Mouse (Mus musculus): ENCODE data around the gene Meiob.
A peak's percentile ranks its signal among the peaks of the same experiment; 100 is the strongest.

The Meiob gene

DNA sequence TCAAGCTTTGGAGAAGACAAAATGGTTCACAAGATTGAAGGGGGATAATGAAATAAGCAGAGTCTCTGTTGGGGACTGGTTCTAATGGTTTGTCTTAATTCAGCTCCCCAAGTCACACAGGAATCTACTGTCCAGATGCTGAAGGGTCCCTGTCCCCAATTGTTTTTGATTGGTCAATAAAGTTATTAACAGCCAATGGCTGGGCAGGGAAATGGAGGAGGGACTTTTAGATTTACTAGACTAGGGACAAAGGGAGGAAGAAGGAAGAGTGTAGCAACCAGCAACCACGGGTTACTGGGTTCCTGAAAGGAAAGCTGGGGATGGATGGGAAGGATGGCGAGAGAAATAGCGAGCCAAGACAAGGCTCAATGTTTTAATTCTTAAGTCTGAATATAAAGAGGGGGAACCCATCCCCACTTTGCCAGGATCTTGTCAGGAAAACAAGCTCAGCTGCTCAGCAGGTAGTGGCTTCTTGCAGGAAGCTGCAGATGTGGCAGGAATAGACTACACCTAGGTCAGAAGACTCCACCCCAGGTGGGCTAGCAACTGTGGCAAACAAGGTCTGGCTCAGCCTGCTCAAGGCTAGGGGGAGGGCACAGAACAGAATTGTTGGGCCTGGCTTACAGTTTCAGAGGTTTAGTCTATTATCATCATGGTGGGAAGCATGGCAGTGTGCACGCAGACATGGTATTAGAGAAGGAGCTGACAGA lies 69.8 kb downstream of the Meiob start:
- DNase-seq (ENCODE audit: low read depth in 1 of 2, low spot score in 2 of 2): no peak

DNA sequence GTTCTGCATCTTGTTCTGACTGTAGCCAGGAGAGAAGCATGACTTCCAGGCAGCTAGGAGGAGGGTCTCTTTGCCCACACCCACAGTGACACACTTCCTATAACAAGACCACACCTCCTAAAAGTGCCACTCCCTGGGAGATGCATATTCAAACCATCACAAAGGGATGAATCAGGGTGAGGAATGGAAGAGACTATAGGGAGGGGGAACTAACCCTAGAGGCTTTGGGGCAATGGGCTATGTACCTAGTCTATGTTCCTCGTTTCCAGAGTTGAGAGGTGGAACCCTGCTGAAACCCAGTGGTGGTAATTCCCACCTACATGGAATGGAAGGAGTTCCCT lies 70.3 kb downstream of the Meiob start:
- no peak for DNase-seq (ENCODE audit: low read depth in 1 of 2, low spot score in 2 of 2)

- no peak for DNase-seq (ENCODE audit: low read depth in 1 of 2, low spot score in 2 of 2)
These were observed 70.9 kb downstream of the Meiob start for GRCm38 (mm10) chr17:24874989-24875388.

- DNase-seq (ENCODE audit: low read depth in 1 of 2, low spot score in 2 of 2): no peak
These were observed 73.4 kb downstream of the Meiob start for GRCm38 (mm10) chr17:24877336-24878116.

DNA sequence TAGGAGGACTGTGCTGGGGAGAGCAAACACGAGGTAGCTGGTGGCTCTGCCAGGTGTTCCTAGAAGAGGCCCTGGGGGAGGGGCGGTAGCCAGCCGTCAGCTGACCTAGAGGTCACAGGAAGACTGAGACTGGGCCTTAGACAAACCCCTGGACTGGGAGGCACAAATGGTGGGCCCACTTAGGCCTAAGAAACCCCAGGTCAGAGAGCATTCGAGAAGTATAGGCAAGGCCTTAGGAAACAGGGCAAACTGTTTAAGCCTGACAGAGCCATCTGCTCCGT lies 74.0 kb downstream of the Meiob start:
- no peak for DNase-seq (ENCODE audit: low read depth in 1 of 2, low spot score in 2 of 2)

DNA sequence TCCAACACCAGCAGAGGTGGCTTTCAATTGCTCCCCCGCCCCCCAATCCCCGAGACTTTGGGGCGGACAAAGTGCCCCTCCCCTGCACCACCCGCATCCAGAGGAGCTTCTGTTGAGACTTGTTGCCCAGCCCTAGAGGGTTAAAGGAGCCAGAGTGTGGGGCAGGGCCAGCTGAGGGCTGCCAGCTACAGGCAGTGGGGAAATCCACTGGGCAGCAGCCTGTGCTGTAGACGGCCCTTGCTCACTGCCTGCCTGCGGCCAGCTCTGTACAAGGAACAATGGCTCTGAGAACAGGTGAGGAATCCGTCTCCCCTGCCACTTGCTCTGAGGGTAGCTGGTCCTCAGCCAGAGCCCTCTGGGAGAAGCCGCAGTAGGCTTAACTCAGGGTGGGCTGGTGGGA lies 74.4 kb downstream of the Meiob start:
- no peak for DNase-seq (ENCODE audit: low read depth in 1 of 2, low spot score in 2 of 2)

DNA sequence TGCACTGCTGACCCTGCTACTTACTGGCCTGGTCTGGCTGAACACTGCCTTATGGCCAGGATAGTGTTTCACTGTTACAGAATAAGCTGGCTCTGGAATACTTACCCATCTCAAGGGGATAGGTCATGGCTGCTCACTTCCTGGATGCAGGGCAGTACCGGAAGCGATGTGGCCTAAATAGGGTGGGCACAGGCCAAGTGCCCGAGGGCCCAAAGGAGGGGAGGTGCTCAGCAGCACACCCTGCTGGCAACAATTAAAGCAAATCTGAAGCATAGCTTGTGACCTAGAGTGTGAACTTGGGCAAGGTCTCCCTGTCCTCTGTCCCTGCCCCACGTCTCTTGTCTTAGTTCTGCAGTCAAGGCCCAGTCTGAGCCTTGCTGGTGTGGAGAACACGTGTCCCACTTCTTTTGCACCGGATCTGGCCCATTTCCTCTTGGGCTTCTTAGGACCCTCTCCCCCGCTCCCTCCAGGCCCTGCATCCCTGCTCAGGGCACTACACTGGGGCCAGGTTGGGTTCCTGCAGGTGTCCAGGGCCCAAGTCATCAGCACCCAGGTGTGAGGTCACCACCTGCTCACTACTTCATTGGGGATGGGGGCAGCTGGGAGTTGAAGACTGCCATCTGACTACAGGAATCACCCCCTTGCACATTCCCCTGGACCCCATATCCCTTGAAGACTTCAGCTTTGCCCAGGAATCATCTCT lies 77.8 kb downstream of the Meiob start:
- no peak for DNase-seq (ENCODE audit: low read depth in 1 of 2, low spot score in 2 of 2)

DNA sequence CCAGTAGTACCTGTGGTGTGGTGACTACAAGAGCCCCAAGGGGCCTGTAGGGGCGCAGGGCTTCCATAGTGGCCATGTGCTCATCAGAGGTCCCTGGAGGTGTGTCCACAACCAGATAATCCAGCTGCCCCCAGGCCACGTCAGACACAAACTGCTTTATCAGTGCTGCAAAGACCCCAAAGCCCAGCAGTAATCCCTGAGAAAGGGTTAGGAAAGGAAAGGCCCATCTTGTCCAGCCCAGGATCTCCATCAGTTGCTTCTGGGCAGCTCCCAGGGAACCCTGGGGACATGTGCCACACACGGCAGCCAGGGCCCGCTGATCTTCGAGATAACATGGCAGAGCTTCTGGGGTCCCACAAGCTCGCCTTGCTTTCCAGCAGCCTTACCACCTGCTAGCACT lies 80.3 kb downstream of the Meiob start:
- DNase-seq (ENCODE audit: low read depth in 1 of 2, low spot score in 2 of 2): no peak

DNA sequence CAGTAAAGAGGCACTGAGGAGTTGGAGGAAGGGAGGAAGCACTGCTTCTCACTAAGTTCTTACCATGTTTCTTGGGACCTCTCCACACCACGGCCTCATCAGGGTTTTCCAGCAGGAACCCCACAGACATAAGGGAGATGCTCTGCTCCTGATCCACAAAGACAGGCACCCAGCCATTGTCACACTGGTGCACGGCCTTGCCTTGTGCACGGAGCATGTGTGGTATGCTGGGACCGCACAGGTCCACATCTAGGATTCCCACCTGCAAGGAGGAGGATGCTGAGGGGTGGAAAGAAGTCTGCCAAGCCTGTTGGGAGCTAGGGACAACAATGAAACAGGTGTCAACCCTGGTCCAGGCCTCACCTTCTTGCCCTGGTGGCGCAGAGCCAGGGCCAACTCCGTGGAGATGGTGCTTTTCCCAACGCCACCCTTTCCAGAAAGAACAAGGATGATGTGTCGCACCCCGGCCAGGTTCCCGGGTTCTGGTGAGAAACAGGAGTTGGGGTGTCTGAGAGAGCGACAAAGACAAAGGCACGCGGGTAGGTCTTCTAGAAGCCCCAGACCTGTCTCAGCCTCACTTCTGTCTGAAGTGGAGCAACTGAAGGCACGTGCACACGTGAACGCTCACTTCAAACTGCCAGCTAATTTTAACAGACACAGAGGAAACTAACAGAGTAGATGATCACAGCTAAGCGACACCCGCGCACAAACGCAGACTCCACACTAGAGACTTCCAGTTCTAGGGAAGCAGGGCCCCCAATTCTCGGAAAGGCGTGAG lies 81.5 kb downstream of the Meiob start:
- no peak for DNase-seq (ENCODE audit: low read depth in 1 of 2, low spot score in 2 of 2)

DNA sequence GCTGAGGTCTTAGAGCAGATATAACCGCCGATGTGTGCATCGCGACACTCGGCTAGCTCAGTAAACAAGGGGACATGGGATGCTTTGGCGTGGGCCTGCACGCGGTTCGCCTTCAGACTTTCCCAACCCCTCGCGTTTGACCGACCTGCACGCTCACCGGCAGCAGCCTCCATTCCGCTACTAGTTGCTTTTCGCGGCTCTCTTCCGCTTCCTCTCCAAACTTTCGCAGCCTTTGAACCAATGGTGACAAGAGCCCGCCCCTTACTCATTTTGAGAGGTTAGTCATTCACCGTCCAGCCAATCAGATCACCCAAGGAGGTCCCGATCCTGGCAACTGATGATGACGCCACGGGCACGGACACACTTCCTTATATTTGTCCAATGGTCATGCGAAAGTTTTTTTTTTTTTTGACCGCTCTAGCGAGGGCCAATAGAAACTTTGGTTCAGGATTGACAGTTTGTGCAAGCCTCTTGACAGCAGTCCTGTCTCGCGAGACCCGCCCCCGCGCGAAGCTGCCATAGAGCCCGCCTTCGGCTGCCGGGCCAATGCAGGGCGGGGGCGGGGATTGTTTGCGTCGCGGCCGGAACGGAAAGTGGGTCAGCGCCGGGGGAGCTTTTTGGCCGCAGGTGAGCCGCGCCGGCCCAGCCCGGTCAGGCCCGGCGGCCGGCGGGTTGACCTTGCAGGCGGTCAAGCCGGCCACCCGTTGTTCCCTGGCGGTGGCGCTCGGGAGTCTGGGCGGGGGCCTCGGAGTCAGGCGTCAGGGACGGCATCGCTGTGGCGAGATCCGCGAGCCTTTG lies 82.2 kb downstream of the Meiob start, which contains the start of the genes Nubp2 and Spsb3:
Gene Nubp2 (minus strand): TSS at position 216 of the 798 bp plus-strand sequence.
Gene Spsb3 (plus strand): TSS at position 510 of the 798 bp plus-strand sequence.
- peak; percentile 90 to 99 for DNase-seq (ENCODE audit: low read depth in 1 of 2, low spot score in 2 of 2)

DNA sequence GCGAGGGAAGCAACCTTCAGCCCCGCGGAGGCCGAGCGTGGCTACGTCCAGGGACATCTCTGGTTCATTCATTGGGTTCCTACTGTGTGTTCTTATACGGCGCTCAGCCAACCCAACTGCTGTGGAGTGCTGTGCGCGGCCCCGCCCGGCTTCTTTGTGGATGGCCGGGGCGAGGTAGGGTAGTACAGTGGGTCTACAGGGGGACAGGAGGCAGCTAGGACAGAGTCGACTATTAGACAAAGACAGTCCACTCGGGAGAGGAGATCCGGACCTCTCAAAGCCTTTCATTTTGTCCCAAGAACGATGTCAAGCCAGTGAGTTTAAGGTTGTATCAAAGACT lies 82.8 kb downstream of the Meiob start:
- no peak for DNase-seq (ENCODE audit: low read depth in 1 of 2, low spot score in 2 of 2)

DNA sequence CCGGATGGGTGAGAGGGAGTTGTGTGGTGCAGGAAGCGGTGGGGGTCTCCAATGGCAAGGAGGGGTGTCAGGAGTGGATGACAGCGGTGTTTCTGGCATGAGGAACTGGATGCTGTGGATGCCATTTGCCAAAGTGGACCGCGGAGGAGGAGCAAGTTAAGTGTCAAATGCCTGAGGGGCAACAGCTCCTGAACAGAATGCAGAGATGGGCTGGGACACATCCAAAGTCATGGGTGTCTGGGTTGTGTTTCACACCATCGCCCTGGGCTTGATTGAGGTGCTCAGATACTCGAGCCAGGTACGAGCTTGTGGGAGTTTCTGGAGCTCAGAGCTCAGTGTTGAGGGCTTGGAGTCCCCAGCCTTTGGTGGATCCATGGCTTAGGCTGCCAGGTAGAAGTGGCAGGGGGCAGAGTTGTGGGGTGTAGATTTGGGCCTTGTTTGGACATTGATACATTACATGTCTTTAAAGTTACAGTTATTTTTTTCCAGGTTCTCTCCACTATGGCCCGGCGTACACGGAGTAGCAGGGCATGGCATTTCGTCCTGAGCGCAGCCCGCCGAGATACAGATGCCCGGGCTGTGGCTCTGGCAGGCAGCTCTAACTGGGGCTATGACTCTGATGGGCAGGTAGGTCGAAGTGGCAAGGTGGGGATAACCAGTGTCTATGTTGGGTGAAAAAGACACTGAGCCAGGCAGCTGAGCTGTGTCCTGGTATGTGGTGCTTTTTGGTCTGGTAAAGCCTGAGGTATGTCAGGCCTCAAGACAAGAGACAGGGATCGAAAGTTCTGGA lies 83.4 kb downstream of the Meiob start:
- no peak for DNase-seq (ENCODE audit: low read depth in 1 of 2, low spot score in 2 of 2)

- no peak for DNase-seq (ENCODE audit: low read depth in 1 of 2, low spot score in 2 of 2)
These were observed 84.8 kb downstream of the Meiob start for GRCm38 (mm10) chr17:24888862-24889261.
